Mouse (Mus musculus): ENCODE measurements around the gene Slc5a4a. TPM values are rescaled to one million over a fixed set of nuclear protein-coding genes. Genes with fewer than 3 reads are reported as not detected.

The Slc5a4a gene
- not detected in 2 replicates for polyA plus RNA-seq (2016; fragmentation: Nextera tagmentation; extraction: Ambion mirVana)

DNA sequence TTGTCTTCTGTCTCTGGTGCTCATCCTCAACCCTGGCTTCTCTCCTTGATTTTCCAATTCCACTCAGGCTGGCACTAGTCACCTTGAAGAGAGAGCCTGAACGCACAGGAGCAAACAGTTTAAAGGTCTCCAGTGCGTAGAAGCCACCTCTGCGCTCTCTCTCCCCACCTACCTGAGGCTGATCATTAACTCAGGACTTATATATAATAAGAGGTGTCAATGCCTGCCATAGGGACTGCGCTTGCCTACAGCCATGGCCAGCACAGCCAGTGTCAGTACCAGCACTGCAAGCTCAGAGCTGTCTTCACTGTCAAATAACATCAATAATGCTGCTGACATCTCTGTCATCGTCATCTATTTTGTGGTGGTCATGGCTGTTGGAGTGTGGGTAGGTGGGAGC, at the start of gene Slc5a4a:
Slc5a4a (plus strand) TSS at position 174 of the 400 bp plus-strand sequence.
- DNase-seq (ENCODE audit: low spot score), result no peak
- WGBS, result 89% methylated on average over 5 of the region's 5 CpGs

DNA sequence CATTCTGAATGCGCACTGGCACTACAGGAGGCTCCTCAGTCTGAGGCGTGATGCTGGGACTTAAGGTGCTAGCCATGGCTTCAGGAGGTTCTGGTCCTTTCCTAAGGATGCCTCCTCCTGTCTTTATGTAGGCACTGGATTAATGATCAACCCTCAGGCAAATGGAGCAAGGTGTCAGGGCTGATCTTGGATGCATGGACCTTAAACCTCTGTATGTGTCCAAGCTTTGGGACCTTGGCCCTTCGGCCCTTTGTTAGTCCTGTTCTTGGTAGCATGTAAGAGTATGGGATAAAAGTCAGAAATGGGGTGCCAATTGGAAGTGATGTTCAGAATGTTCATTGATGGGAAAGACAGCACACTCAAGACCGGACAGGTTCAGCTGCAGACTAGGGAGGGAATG, 36.4 kb upstream of the Slc5a4a start, which contains the start of gene Slc5a4b:
Slc5a4b (minus strand) TSS at position 101 of the 400 bp plus-strand sequence.
- Histone ChIP-seq H3K4me1 (replicated peaks) (no peaks in the 10 kb centered on the region), H3K27ac (no peak within 1 kb of the TSS)
- 88% methylated on average over 4 of the region's 4 CpGs for WGBS

More for the DNA sequence above, at the start of gene Slc5a4a:
- H3K4me1 ChIP-seq (replicated peaks), result no peaks in the 10 kb centered on the region
- H3K27ac ChIP-seq, result no peak within 1 kb of the TSS
- H3K36me3 ChIP-seq, result no peaks in the 10 kb centered on the region
- no peaks in the 10 kb centered on the region for H3K9me3 ChIP-seq
- no peaks in the 10 kb centered on the region for H3K27me3 ChIP-seq (ENCODE audit: insufficient read depth, poor library complexity, severe bottlenecking)
- H3K4me3 ChIP-seq, result no peak within 1 kb of the TSS

DNA sequence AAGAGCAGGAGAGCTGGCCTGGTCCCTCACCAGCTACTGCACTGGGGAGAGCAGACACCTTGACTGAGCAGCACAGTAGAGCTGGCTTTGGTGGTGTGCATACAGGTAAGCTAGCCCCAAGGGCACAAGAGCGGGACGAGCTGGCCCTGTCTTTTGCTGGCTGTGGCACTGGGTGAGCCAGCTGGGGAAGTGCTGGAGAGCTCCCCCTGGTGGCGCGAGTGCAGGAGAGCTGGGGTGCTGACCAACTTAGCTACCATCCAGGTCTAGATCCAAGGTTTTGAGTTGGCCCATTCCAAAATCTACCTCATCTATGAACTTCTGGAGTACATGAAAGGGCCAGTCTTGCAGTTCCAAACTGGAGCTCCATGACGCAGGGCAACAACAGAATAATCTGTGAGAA, 29.3 kb upstream of the Slc5a4a start:
- H3K4me1 ChIP-seq (replicated peaks), result 0 out of 2 replicates have a peak, but pooled peaks cover 3% of the 10 kb centered on the region
- no peak overlapping the region for H3K27ac ChIP-seq
- peak; percentile 38 for DNase-seq (ENCODE audit: low spot score)
- H3K36me3 ChIP-seq, result no peaks in the 10 kb centered on the region
- H3K4me3 ChIP-seq, result no peak overlapping the region
- no peaks in the 10 kb centered on the region for H3K9me3 ChIP-seq
- 34% methylated on average over 5 of the region's 5 CpGs for WGBS
- H3K27me3 ChIP-seq (ENCODE audit: insufficient read depth, poor library complexity, severe bottlenecking), result no peaks in the 10 kb centered on the region

More for the DNA sequence above, 36.4 kb upstream of the Slc5a4a start, which contains the start of gene Slc5a4b:
- DNase-seq (ENCODE audit: low spot score), result no peak
- Histone ChIP-seq H3K36me3 (no peaks in the 10 kb centered on the region), H3K27me3 (ENCODE audit: insufficient read depth, poor library complexity, severe bottlenecking) (no peaks in the 10 kb centered on the region), H3K4me3 (no peak within 1 kb of the TSS), H3K9me3 (no peaks in the 10 kb centered on the region)

DNA sequence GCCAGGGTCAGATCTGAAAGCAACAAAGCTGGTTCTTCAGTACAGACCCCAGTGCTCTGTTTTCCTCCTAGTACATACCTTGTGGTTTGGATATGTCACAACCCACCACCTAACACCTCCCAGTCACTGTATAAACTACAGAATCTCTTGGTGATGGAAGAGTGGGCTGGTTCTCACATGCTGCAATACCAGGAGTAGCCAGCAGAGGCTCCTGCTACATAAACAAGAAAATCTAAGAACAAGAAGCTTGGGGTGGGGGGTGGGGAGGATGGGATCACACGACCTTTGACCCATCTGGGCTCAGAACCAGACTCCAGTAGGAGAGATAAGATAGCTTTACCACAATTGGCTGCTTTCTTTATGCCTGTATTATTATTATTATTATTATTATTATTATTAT, 28.5 kb upstream of the Slc5a4a start:
- no peak overlapping the region for H3K4me3 ChIP-seq
- 11% methylated on average over 1 of the region's 1 CpGs for WGBS
- H3K36me3 ChIP-seq, result no peaks in the 10 kb centered on the region
- no peaks in the 10 kb centered on the region for H3K9me3 ChIP-seq
- 0 out of 2 replicates have a peak, but pooled peaks cover 3% of the 10 kb centered on the region for H3K4me1 ChIP-seq (replicated peaks)
- DNase-seq (ENCODE audit: low spot score), result peak; percentile 20
- H3K27ac ChIP-seq, result no peak overlapping the region
- no peaks in the 10 kb centered on the region for H3K27me3 ChIP-seq (ENCODE audit: insufficient read depth, poor library complexity, severe bottlenecking)

DNA sequence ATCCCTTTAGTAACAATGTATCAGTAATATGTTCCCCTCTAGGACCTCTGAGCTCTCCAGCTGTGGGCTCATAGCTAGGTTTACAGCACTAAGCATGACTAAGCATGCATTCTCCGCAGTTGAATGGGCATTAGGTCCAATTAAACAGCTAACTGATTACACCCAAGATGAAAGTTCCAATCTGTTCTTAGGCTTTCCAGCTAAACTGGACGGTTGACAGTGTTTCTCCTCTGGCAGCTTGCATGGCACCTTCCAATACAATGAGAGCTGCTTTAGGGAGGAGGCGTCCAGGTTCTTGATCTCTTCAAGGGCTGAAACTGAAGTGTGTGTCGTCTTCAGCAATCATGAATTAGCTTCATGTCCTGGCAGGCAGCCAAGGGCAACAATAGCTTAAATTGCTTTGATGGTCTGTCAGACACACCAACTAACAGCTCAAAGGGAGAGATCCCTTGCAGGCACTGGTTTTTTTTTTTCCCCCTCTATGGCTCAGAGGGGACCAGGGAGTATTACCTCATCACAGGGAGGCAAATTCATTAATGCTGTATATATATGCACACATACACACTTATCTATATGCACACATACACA, 27.0 kb upstream of the Slc5a4a start:
- Histone ChIP-seq H3K36me3 (no peaks in the 10 kb centered on the region), H3K4me1 (replicated peaks) (0 out of 2 replicates have a peak, but pooled peaks cover 3% of the 10 kb centered on the region), H3K27ac (no peak overlapping the region), H3K9me3 (no peaks in the 10 kb centered on the region), H3K4me3 (no peak overlapping the region), H3K27me3 (ENCODE audit: insufficient read depth, poor library complexity, severe bottlenecking) (no peaks in the 10 kb centered on the region)
- no peak for DNase-seq (ENCODE audit: low spot score)
- 66% methylated on average over 4 of the region's 4 CpGs for WGBS

DNA sequence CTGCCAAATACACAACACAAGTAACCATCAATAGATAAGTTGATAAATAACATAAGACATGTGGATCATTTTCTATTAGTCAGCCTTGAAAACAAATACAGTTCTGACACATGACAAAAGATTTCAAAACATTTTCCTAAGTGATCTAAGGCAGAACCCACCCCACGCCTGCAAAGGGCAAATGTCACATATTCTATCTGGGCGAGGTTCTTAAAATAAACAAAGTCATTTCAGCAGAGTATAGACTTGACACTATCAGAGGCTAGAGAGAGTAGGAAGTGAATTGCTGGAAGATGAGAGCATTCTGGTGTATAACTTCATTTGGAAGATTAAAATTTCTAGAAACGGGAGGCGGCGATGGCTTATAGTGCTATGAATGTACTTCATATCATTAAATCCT, 25.8 kb upstream of the Slc5a4a start:
- H3K27me3 ChIP-seq (ENCODE audit: insufficient read depth, poor library complexity, severe bottlenecking), result no peaks in the 10 kb centered on the region
- WGBS, result 86% methylated on average over 5 of the region's 5 CpGs
- DNase-seq (ENCODE audit: low spot score), result no peak
- 0 out of 2 replicates have a peak, but pooled peaks cover 3% of the 10 kb centered on the region for H3K4me1 ChIP-seq (replicated peaks)
- H3K27ac ChIP-seq, result no peak overlapping the region
- no peaks in the 10 kb centered on the region for H3K9me3 ChIP-seq
- H3K36me3 ChIP-seq, result no peaks in the 10 kb centered on the region
- no peak overlapping the region for H3K4me3 ChIP-seq

DNA sequence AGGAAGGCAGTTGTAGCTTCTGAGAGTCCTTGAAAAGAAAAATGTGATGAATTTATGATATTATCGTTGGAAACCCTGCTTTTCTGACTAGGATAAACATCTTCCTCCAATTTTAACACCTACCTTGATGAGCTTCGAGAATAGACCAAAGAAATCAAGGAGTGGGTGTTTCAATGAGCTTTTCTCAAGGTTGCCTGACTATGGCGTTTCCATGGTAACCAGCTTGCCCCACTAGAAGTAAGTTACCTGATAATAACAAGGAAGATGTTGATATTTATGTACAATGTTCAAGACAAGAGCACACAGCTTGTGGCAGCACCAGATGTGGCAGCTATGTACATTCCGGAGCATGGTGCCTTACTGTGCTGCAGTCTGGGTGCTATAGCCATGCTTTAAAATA, 14.7 kb upstream of the Slc5a4a start:
- H3K27ac ChIP-seq, result no peak overlapping the region
- H3K36me3 ChIP-seq, result no peaks in the 10 kb centered on the region
- no peak overlapping the region for H3K4me3 ChIP-seq
- H3K9me3 ChIP-seq, result no peaks in the 10 kb centered on the region
- WGBS, result 83% methylated on average over 4 of the region's 4 CpGs
- DNase-seq (ENCODE audit: low spot score), result no peak
- H3K27me3 ChIP-seq (ENCODE audit: insufficient read depth, poor library complexity, severe bottlenecking), result no peaks in the 10 kb centered on the region
- no peaks in the 10 kb centered on the region for H3K4me1 ChIP-seq (replicated peaks)

DNA sequence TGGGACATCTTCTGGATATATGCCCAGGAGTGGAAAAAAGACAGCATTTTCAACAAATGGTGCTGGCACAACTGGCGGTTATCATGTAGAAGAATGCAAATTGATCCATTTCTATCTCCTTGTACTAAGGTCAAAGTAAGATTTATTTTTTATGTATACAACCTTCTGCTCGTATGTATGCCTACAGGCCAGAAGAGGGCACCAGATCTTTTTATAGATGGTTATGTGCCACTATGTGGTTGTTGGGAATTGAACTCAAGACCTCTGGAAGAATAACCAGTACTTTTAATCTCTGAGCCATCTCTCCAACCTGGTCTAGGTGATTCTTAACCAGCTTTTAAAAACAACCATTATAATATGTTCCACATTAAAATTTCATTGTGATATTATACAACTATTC, 10.9 kb upstream of the Slc5a4a start:
- Histone ChIP-seq H3K27ac (no peak overlapping the region), H3K27me3 (ENCODE audit: insufficient read depth, poor library complexity, severe bottlenecking) (no peaks in the 10 kb centered on the region), H3K4me3 (no peak overlapping the region), H3K4me1 (replicated peaks) (no peaks in the 10 kb centered on the region), H3K9me3 (no peaks in the 10 kb centered on the region), H3K36me3 (no peaks in the 10 kb centered on the region)
- 81% methylated on average over 2 of the region's 2 CpGs for WGBS
- DNase-seq (ENCODE audit: low spot score), result no peak

DNA sequence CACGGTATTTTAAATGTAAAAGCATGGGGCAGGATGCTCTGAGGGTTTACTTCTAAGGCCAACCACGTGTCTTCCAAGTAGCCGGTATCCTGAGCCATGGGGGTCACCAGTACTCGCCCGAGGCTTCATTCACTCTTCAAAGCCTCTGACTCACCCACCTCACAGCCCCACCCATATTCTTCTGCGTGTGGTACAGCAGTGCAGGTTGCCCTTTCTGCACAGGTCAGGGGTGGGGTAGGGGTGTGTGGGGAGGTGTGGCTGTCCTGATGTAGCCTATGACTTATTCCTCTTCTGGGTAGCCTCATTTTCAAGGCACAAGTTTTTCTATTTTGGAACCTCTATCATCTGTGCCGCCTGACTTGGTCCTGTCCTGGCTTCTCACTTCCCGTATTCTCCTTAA, 405 bp upstream of the Slc5a4a start:
- Histone ChIP-seq H3K27me3 (ENCODE audit: insufficient read depth, poor library complexity, severe bottlenecking) (no peaks in the 10 kb centered on the region), H3K4me3 (no peak overlapping the region), H3K36me3 (no peaks in the 10 kb centered on the region), H3K4me1 (replicated peaks) (no peaks in the 10 kb centered on the region), H3K27ac (no peak overlapping the region), H3K9me3 (no peaks in the 10 kb centered on the region)
- 75% methylated on average over 8 of the region's 8 CpGs for WGBS
- DNase-seq (ENCODE audit: low spot score), result no peak

DNA sequence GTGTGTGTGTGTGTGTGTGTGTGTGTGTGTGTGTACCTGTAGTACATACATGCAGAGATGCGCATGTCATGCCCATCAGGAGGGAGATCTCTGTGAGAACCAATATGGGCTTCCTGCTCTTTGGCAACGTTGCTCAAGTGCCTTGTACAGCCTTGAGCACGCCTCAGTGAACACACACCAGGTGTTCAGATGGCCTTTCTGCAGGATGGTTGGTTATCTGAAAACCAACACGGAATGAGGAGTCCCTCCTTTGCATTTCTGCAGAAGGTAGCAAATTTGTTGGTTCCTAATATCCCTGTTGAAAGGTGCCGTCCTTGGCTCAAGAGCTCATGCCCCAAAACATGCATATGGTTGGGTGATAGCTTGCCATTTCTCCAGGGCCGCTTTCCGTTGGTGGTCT, 8.7 kb downstream of the Slc5a4a start:
- Histone ChIP-seq H3K27ac (no peak overlapping the region), H3K4me3 (no peak overlapping the region), H3K27me3 (ENCODE audit: insufficient read depth, poor library complexity, severe bottlenecking) (no peaks in the 10 kb centered on the region), H3K4me1 (replicated peaks) (no peaks in the 10 kb centered on the region), H3K36me3 (no peaks in the 10 kb centered on the region), H3K9me3 (no peaks in the 10 kb centered on the region)
- 86% methylated on average over 7 of the region's 7 CpGs for WGBS
- no peak for DNase-seq (ENCODE audit: low spot score)

DNA sequence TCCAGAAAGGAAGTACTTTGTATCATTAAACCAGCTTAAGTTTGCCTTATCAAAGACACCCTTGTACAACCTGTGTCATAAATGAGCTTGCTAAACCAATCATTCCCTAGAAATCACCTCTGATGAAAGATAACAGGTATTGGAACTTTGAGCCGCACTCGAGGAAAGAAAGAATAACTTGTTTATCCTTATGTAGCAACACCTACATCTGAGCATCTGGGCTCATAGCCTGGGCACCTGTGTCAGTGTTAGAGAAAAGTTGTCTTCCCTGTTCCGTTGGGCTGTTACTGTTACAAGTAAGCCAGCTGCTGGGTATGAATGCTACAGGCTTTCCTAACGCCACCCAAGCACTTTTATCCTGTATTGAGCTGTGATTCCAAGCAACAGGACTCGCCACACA, 10.3 kb downstream of the Slc5a4a start:
- H3K4me3 ChIP-seq, result no peak overlapping the region
- H3K27me3 ChIP-seq (ENCODE audit: insufficient read depth, poor library complexity, severe bottlenecking), result no peaks in the 10 kb centered on the region
- H3K27ac ChIP-seq, result no peak overlapping the region
- no peaks in the 10 kb centered on the region for H3K9me3 ChIP-seq
- H3K4me1 ChIP-seq (replicated peaks), result no peaks in the 10 kb centered on the region
- 83% methylated on average over 5 of the region's 5 CpGs for WGBS
- no peaks in the 10 kb centered on the region for H3K36me3 ChIP-seq
- DNase-seq (ENCODE audit: low spot score), result no peak

DNA sequence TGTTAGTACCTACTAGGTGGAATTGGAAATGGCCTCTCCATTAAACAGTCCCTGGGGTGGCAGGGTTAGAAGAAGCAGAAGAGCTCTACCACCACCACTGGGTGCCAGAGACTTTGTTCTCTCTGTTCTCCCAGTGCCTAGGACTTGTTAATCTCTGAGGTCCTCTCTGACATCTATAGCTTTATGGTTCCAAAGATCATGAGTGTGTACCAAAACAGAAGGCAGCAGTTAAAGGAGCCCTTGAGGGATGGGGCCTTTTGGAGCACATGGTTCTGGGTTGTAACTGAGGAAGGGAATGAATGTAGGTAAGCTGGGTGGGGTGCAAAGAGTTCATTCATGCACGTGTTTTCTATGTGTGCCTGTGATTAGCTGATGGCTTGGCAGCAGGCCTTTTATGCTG, 10.8 kb downstream of the Slc5a4a start:
- 83% methylated on average over 1 of the region's 1 CpGs for WGBS
- no peaks in the 10 kb centered on the region for H3K4me1 ChIP-seq (replicated peaks)
- no peaks in the 10 kb centered on the region for H3K36me3 ChIP-seq
- H3K27ac ChIP-seq, result no peak overlapping the region
- H3K4me3 ChIP-seq, result no peak overlapping the region
- DNase-seq (ENCODE audit: low spot score), result no peak
- no peaks in the 10 kb centered on the region for H3K9me3 ChIP-seq
- no peaks in the 10 kb centered on the region for H3K27me3 ChIP-seq (ENCODE audit: insufficient read depth, poor library complexity, severe bottlenecking)

DNA sequence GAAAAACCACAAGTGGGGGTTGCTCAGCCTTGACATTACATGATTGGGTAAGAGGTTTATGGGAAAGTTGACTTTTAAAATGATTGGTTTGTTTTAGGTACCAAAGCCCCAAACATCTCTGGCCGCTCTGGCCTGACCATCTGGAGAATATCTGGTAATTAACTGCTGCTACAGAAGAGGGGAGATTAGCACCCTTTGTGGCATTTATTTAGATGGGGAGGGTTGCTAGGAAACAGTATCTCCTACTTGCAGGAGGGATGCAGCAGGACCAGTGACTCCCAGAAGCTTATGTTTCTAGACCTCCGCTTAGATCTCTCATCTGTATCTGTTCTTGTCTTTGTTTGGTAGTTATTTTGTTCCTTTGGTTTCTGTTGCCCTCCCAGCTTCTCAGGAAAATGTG, 27.6 kb downstream of the Slc5a4a start:
- no peak overlapping the region for H3K27ac ChIP-seq
- H3K27me3 ChIP-seq (ENCODE audit: insufficient read depth, poor library complexity, severe bottlenecking), result no peaks in the 10 kb centered on the region
- DNase-seq (ENCODE audit: low spot score), result no peak

DNA sequence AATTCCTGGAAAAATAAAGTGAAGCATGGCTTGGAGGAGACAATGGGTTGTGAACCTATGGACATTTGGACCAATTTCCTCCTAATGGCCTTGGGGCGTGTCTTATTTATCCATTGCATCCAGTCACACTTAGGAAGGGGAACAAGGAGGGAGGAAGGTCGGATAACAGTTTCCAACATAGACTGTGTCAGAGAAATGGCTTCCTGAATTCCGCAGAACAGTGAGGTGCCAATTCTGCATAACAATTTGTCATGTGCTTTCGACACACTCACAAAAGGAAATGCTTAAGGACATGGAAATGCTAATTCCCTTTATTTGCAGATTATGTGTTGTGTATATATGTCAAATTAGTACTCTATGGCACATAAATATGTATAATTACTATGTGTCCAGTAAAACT, 38.0 kb downstream of the Slc5a4a start:
- H3K4me1 ChIP-seq (replicated peaks), result no peaks in the 10 kb centered on the region
- no peak for DNase-seq (ENCODE audit: low spot score)
- H3K9me3 ChIP-seq, result no peaks in the 10 kb centered on the region
- H3K36me3 ChIP-seq, result no peaks in the 10 kb centered on the region
- H3K27me3 ChIP-seq (ENCODE audit: insufficient read depth, poor library complexity, severe bottlenecking), result no peaks in the 10 kb centered on the region
- no peak overlapping the region for H3K4me3 ChIP-seq
- no peak overlapping the region for H3K27ac ChIP-seq
- WGBS, result 82% methylated on average over 4 of the region's 4 CpGs

More for the DNA sequence above, 27.6 kb downstream of the Slc5a4a start:
- Histone ChIP-seq H3K4me1 (replicated peaks) (no peaks in the 10 kb centered on the region), H3K9me3 (no peaks in the 10 kb centered on the region), H3K4me3 (no peak overlapping the region), H3K36me3 (no peaks in the 10 kb centered on the region)
- 73% methylated on average over 2 of the region's 2 CpGs for WGBS
